Mouse (Mus musculus) layer of hippocampus, adult 11-12 months (tissue): Measurements from ENCODE around the gene Hist1h2bf.
"Not testable (repeated sequence)": the region's sequence is repeated elsewhere in the genome, so short reads cannot be mapped to it uniquely, and the experiment has no call there.

Experiments
- DNase-seq: peaks from one replicate; pipeline ENCODE4 v3.0.0; 2022; ENCODE audit warnings: low spot score

The Hist1h2bf gene

GRCm38 (mm10) chr13:23543965-23544786 is 29.8 kb downstream of the Hist1h2bf start, which contains the start of gene Hist1h3f:
Gene Hist1h3f, plus strand, starts transcription at chr13:23544052.
- DNase-seq: peak; percentile 83

- peak; percentile 76 for DNase-seq
Measured at GRCm38 (mm10) chr13:23542999-23543607, 30.9 kb downstream of the Hist1h2bf start, which contains the start of gene Hist1h2bh. Gene Hist1h2bh, minus strand, starts transcription at chr13:23543392.

- not testable (repeated sequence) for DNase-seq
Measured at GRCm38 (mm10) chr13:23542225-23542980, 31.6 kb downstream of the Hist1h2bf start.

- DNase-seq: no peak
Measured at GRCm38 (mm10) chr13:23541497-23541896, 32.5 kb downstream of the Hist1h2bf start.

GRCm38 (mm10) chr13:23539821-23540220 is 34.2 kb downstream of the Hist1h2bf start:
- not testable (repeated sequence) for DNase-seq

GRCm38 (mm10) chr13:23538249-23538648 is 35.7 kb downstream of the Hist1h2bf start:
- no peak for DNase-seq

- DNase-seq: no peak
Measured at GRCm38 (mm10) chr13:23537006-23537710, 36.8 kb downstream of the Hist1h2bf start.

- no peak for DNase-seq
Measured at GRCm38 (mm10) chr13:23536076-23536822, 37.7 kb downstream of the Hist1h2bf start.

GRCm38 (mm10) chr13:23535137-23536075 is 38.6 kb downstream of the Hist1h2bf start, which contains the start of gene Hist1h3g:
Gene Hist1h3g, plus strand, starts transcription at chr13:23535422.
- peak; percentile 91 for DNase-seq

- DNase-seq: no peak
Measured at GRCm38 (mm10) chr13:23534368-23535131, 39.4 kb downstream of the Hist1h2bf start.

- DNase-seq: peak; percentile 80
Measured at GRCm38 (mm10) chr13:23533560-23534367, 40.2 kb downstream of the Hist1h2bf start, which contains the start of gene Hist1h2af. Gene Hist1h2af, plus strand, starts transcription at chr13:23533906.

- DNase-seq: no peak
Measured at GRCm38 (mm10) chr13:23532262-23533075, 41.5 kb downstream of the Hist1h2bf start.

- peak; percentile 98 for DNase-seq
Measured at GRCm38 (mm10) chr13:23530901-23531875, 42.8 kb downstream of the Hist1h2bf start, which contains the start of gene Hist1h4h. Gene Hist1h4h, plus strand, starts transcription at chr13:23531050.

- DNase-seq: peak; percentile 80
Measured at GRCm38 (mm10) chr13:23530181-23530900, 43.7 kb downstream of the Hist1h2bf start.

GRCm38 (mm10) chr13:23529480-23530165 is 44.4 kb downstream of the Hist1h2bf start:
- DNase-seq: no peak
